Mouse (Mus musculus) intestine, postnatal 0 days (tissue): ENCODE data around the gene Odf2. TPM values are rescaled to one million over a fixed set of nuclear protein-coding genes. Genes with fewer than 3 reads are reported as not detected.

ENCODE experiments used
- ATAC-seq: fragments of 200-750 bp; cut with Nextera tagmentation; 2 replicates; pipeline ENCODE4 v1.8.0; 2017; ENCODE audit warnings: mild to moderate bottlenecking, moderate TSS enrichment, moderate library complexity
- H3K27ac ChIP-seq: fragments of 300-500 bp; sonication (generic); 2 replicates; pipeline ENCODE4 v1.5.1; 2014; ENCODE audit warnings: mild to moderate bottlenecking, low read depth, low read length, moderate library complexity
- H3K27me3 ChIP-seq: fragments of 300-500 bp; sonication (generic); replicated peaks from 2 replicates; pipeline ENCODE4 v1.6.1; 2014; ENCODE audit warnings: low read length, mixed read lengths; ENCODE audit not compliant: control insufficient read depth, insufficient read depth
- H3K36me3 ChIP-seq: fragments of 300-500 bp; sonication (generic); 2 replicates; pipeline ENCODE4 v1.6.1; 2014; ENCODE audit warnings: mild to moderate bottlenecking, moderate library complexity; ENCODE audit not compliant: control insufficient read depth, insufficient read depth
- H3K4me1 ChIP-seq: fragments of 300-500 bp; sonication (generic); replicated peaks from 2 replicates; pipeline ENCODE4 v1.6.1; 2014; ENCODE audit warnings: antibody characterized with exemption, low read length, mixed read lengths; ENCODE audit not compliant: control insufficient read depth, insufficient read depth
- H3K4me2 ChIP-seq: fragments of 300-500 bp; sonication (generic); replicated peaks from 2 replicates; pipeline ENCODE4 v1.6.1; 2014; ENCODE audit warnings: low read depth, mild to moderate bottlenecking, moderate library complexity
- H3K4me3 ChIP-seq: fragments of 300-500 bp; sonication (generic); 2 replicates; pipeline ENCODE4 v1.5.1; 2014; ENCODE audit warnings: low read depth, low read length
- H3K9ac ChIP-seq: fragments of 300-500 bp; sonication (generic); 2 replicates; pipeline ENCODE4 v1.6.1; 2014; ENCODE audit warnings: mild to moderate bottlenecking, low read depth, low read length
- H3K9me3 ChIP-seq: fragments of 300-500 bp; sonication (generic); 2 replicates; pipeline ENCODE4 v1.6.1; 2016; ENCODE audit warnings: mixed run types; ENCODE audit not compliant: control insufficient read depth
- CTCF ChIP-seq: sonication (generic); IDR thresholded peaks from 2 replicates; pipeline ENCODE4 v1.5.1; 2016; ENCODE audit warnings: low read depth, mild to moderate bottlenecking, control low read depth, antibody characterized with exemption, moderate library complexity
- WGBS: fragments of 180-500 bp; shearing (Covaris S2); extraction: QIAGEN DNeasy Blood & Tissue Kit; methylation state at CpG from one replicate; pipeline ENCODE4 v1.1.7; 2014; 5-methylcytosine and 5-hydroxymethylcytosine counted together
- polyA plus RNA-seq: library from polyadenylated mRNA; unstranded; fragments of >200 nt; fragmentation: Nextera tagmentation; extraction: Ambion mirVana; gene quantifications from 2 replicates; pipeline ENCODE4 v1.2.1, GENCODE M21; 2015

The Odf2 gene
- 15.7 and 17.0 TPM in 2 replicates for polyA plus RNA-seq

GRCm38 (mm10) chr2:29889066-29889944 is at the start of gene Odf2:
Odf2 (plus strand) TSS chr2:29889221.
- WGBS, result under 1% methylated on average over 64 of the region's 70 CpGs
- H3K4me2 ChIP-seq, result peak within 1 kb of the TSS; percentile 79
- TF ChIP-seq CTCF, result no peak
- H3K9me3 ChIP-seq, result no peaks in the 10 kb centered on the region
- peak within 1 kb of the TSS; percentile 97 for H3K4me3 ChIP-seq
- H3K27me3 ChIP-seq, result no peaks in the 10 kb centered on the region
- H3K4me1 ChIP-seq, result peaks cover 6% of the 10 kb centered on the region; the same call in 1 of the 2 replicates
- peak within 1 kb of the TSS; percentile 85 for H3K27ac ChIP-seq
- H3K36me3 ChIP-seq, result peaks cover 26% of the 10 kb centered on the region
- peak within 1 kb of the TSS; percentile 70 for H3K9ac ChIP-seq
- ATAC-seq, result peak; percentile 89

GRCm38 (mm10) chr2:29839460-29839859 is 49.6 kb upstream of the Odf2 start:
- Histone ChIP-seq H3K4me2 (no peak overlapping the region), H3K36me3 (peaks cover 52% of the 10 kb centered on the region), H3K4me3 (no peak overlapping the region), H3K27ac (no peak overlapping the region), H3K9me3 (no peaks in the 10 kb centered on the region), H3K9ac (no peak overlapping the region), H3K4me1 (no peaks in the 10 kb centered on the region), H3K27me3 (no peaks in the 10 kb centered on the region)
- TF ChIP-seq CTCF, result no peak
- WGBS, result 58% methylated on average over 4 of the region's 4 CpGs
- ATAC-seq, result no peak

- no peak overlapping the region for H3K4me2 ChIP-seq
- H3K4me1 ChIP-seq, result no peaks in the 10 kb centered on the region
- peaks cover 54% of the 10 kb centered on the region for H3K36me3 ChIP-seq
- H3K27ac ChIP-seq, result no peak overlapping the region
- H3K9ac ChIP-seq, result no peak overlapping the region
- 72% methylated on average over 9 of the region's 9 CpGs for WGBS
- TF ChIP-seq CTCF, result no peak
- no peak overlapping the region for H3K4me3 ChIP-seq
- no peak for ATAC-seq
- no peaks in the 10 kb centered on the region for H3K27me3 ChIP-seq
- no peaks in the 10 kb centered on the region for H3K9me3 ChIP-seq
Measured at GRCm38 (mm10) chr2:29843231-29844105, 45.6 kb upstream of the Odf2 start.

GRCm38 (mm10) chr2:29844115-29844514 is 44.9 kb upstream of the Odf2 start:
- no peaks in the 10 kb centered on the region for H3K27me3 ChIP-seq
- no peak overlapping the region for H3K4me2 ChIP-seq
- no peak for TF ChIP-seq CTCF
- no peak overlapping the region for H3K9ac ChIP-seq
- no peak overlapping the region for H3K27ac ChIP-seq
- H3K4me1 ChIP-seq, result no peaks in the 10 kb centered on the region
- H3K4me3 ChIP-seq, result no peak overlapping the region
- ATAC-seq, result no peak
- 93% methylated on average over 2 of the region's 2 CpGs for WGBS
- H3K9me3 ChIP-seq, result no peaks in the 10 kb centered on the region
- H3K36me3 ChIP-seq, result peaks cover 47% of the 10 kb centered on the region

- Histone ChIP-seq H3K4me2 (no peak overlapping the region), H3K9ac (no peak overlapping the region), H3K9me3 (no peaks in the 10 kb centered on the region), H3K4me1 (no peaks in the 10 kb centered on the region), H3K27ac (no peak overlapping the region), H3K4me3 (no peak overlapping the region), H3K36me3 (peaks cover 43% of the 10 kb centered on the region), H3K27me3 (no peaks in the 10 kb centered on the region)
- TF ChIP-seq CTCF, result no peak
- WGBS, result 58% methylated on average over 3 of the region's 3 CpGs
- ATAC-seq, result no peak
Measured at GRCm38 (mm10) chr2:29844661-29845060, 44.4 kb upstream of the Odf2 start.

GRCm38 (mm10) chr2:29845636-29846035 is 43.4 kb upstream of the Odf2 start:
- no peaks in the 10 kb centered on the region for H3K9me3 ChIP-seq
- H3K4me2 ChIP-seq, result peak overlapping the region; percentile 66
- H3K27ac ChIP-seq, result no peak overlapping the region
- H3K4me1 ChIP-seq, result no peaks in the 10 kb centered on the region
- H3K4me3 ChIP-seq, result peak overlapping the region; percentile 25
- peaks cover 40% of the 10 kb centered on the region for H3K36me3 ChIP-seq
- ATAC-seq, result no peak
- H3K9ac ChIP-seq, result 0 out of 2 replicates have a peak overlapping the region, but pooled peaks have one; percentile 42
- no peaks in the 10 kb centered on the region for H3K27me3 ChIP-seq
- TF ChIP-seq CTCF, result no peak
- WGBS, result 48% methylated on average over 24 of the region's 25 CpGs
